Mouse (Mus musculus): ENCODE data around the gene Pdhx. TPM values are rescaled to one million over a fixed set of nuclear protein-coding genes. Genes with fewer than 3 reads are reported as not detected.

Pdhx gene
- total and polyA plus RNA-seq, 2 experiments from 2014 or later = 47.2 to 67.0 TPM

DNA sequence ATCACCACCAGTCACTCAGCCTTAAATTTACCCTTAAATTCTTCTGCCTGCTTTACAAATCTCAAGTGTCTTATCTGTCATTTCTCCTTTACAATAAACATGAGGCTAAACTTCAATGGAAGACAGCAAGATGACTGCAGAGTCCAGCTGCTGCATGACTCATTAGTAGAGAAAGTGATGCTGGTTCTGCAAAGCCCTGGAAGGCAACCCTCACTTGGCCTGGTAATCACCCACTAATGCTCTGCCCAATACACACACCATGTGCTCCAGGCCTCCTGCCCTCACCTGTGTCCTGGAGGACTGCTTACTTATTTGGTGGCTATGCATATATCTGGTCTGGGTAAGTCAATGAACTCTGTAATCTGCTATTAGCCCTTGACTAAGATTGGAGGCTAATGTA lies 57.2 kb downstream of the Pdhx start:
- ATAC-seq (no peak), DNase-seq (ENCODE audit: low spot score) (no peak)
- Histone ChIP-seq H3K4me3 (ENCODE audit: low read length) (no peak overlapping the region), H3K36me3 (ENCODE audit: insufficient read depth, low read length) (no peaks in the 10 kb centered on the region), H3K4me1 (ENCODE audit: insufficient read depth, low read length) (no peaks in the 10 kb centered on the region), H3K4me2 (ENCODE audit: low read depth, low read length) (no peak overlapping the region), H3K9ac (replicated peaks; ENCODE audit: low read length) (no peak overlapping the region), H3K27ac (no peak overlapping the region), H3K9me3 (ENCODE audit: low read length) (no peaks in the 10 kb centered on the region), H3K27me3 (ENCODE audit: insufficient read depth, low read length) (no peaks in the 10 kb centered on the region)
- TF ChIP-seq CTCF (IDR thresholded peaks at IDR 0.05; ENCODE audit: low read depth) = no peak

DNA sequence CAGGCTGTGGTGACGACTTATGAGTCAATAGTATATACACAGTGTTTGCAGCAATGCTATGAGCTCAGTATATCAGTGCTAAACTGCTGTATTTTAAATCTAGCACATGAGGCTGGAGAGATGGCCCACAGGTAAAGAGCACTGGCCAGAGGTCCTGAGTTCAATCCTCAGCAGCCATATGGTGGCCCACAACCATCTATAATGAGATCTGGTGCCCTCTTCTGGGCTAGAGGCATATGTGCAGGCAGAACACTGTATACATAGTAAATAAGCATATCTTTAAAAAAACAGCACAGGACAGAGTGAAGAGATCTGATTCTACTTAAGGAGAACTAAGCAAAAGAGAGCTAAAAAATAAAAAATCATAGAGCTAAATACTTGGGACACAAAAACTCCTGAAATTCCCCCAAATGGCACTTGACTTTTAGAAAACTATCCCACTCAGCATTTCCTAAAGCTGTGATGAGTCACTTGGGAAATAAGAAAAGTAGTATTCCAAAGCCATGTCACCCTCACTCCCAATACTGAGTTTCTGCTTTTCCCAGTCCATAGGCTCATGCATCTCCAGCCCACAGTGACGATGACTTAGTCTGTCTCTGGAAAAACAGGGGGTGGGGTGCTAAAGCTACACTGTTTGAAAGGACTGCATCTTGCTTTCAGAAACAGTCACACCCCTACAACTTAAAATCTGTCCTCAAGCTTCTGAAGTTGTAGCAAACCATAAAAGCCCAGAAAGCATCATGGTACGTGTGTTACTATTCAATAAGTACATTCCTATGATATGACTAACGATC lies 60.3 kb downstream of the Pdhx start:
- Histone ChIP-seq H3K9me3 (ENCODE audit: low read length) (no peaks in the 10 kb centered on the region), H3K27me3 (ENCODE audit: insufficient read depth, low read length) (no peaks in the 10 kb centered on the region), H3K36me3 (ENCODE audit: insufficient read depth, low read length) (no peaks in the 10 kb centered on the region), H3K4me2 (ENCODE audit: low read depth, low read length) (no peak overlapping the region), H3K9ac (replicated peaks; ENCODE audit: low read length) (no peak overlapping the region), H3K4me1 (ENCODE audit: insufficient read depth, low read length) (no peaks in the 10 kb centered on the region), H3K27ac (no peak overlapping the region), H3K4me3 (ENCODE audit: low read length) (no peak overlapping the region)
- no peak for ATAC-seq
- peak; percentile 39 for TF ChIP-seq CTCF (IDR thresholded peaks at IDR 0.05; ENCODE audit: low read depth)
- WGBS = 86% methylated on average over 4 of the region's 4 CpGs
- no peak for DNase-seq (ENCODE audit: low spot score)

DNA sequence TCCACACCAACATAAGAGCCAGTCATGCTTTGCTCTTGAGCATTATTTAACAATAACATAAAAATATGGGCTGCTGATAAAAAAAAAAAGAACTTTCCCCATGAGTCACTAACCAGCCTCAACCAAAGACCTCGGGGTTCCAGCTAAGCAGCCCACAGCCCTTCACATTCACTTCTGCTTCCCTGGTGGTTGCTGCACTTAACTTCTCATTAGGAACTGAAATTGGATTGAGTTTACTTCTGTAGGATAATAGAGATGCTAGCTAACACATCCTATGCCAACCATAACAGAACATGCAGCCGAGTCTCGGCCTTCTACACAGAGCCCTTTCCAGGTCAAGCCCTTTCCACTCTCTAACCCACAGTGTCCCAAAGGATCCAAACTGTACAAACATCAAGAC lies 65.1 kb downstream of the Pdhx start:
- TF ChIP-seq CTCF (IDR thresholded peaks at IDR 0.05; ENCODE audit: low read depth) = no peak
- Histone ChIP-seq H3K36me3 (ENCODE audit: insufficient read depth, low read length) (no peaks in the 10 kb centered on the region), H3K9me3 (ENCODE audit: low read length) (no peaks in the 10 kb centered on the region), H3K4me1 (ENCODE audit: insufficient read depth, low read length) (no peaks in the 10 kb centered on the region), H3K4me3 (ENCODE audit: low read length) (no peak overlapping the region), H3K27ac (no peak overlapping the region), H3K27me3 (ENCODE audit: insufficient read depth, low read length) (no peaks in the 10 kb centered on the region), H3K4me2 (ENCODE audit: low read depth, low read length) (no peak overlapping the region), H3K9ac (replicated peaks; ENCODE audit: low read length) (no peak overlapping the region)
- WGBS = 77% methylated on average over 3 of the region's 3 CpGs
- DNase-seq (ENCODE audit: low spot score) (no peak), ATAC-seq (no peak)

DNA sequence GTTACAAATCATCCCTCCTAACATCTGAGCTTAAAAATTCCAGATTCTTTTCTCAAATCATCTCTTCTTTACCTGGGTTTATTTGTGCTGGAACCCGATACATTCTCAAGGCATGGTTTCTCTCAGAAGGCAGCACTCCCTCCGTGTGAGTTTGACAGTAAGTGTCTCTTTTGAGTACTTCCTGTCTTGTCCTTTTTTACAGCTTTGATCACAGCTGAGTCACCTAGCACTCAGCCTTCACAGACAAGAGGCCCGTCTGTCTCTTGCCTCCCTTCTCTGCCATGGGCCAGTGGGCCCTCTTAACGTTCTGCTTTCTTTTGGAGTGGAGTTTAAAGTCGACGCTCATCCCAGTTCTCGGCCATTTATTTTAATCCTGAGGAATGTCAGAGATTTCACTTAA lies 68.7 kb downstream of the Pdhx start:
- no peaks in the 10 kb centered on the region for H3K4me1 ChIP-seq (ENCODE audit: insufficient read depth, low read length)
- H3K27ac ChIP-seq = no peak overlapping the region
- TF ChIP-seq CTCF (IDR thresholded peaks at IDR 0.05; ENCODE audit: low read depth) = no peak

DNA sequence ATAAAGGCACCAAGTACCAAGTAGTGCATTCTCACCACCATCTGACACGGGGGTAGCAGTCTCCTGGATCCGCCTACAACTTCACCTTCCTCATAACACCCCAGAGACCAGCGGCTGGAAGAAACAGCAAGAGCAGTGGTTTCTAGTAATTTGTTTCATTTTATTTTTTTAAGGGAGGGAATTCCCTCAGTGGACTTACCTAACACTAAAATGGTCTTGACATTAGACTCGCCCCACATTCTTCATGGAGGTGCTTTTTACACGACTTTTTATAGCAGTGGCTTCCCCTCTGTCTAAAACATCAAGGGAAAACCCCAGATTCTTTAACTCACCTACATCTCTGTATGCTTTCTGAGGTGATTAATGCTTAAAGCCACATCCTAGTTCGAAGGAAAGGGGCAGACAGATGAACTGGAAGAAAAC lies 74.1 kb downstream of the Pdhx start:
- Histone ChIP-seq H3K4me2 (ENCODE audit: low read depth, low read length) (no peak overlapping the region), H3K9me3 (ENCODE audit: low read length) (no peaks in the 10 kb centered on the region), H3K27ac (no peak overlapping the region), H3K4me1 (ENCODE audit: insufficient read depth, low read length) (no peaks in the 10 kb centered on the region), H3K27me3 (ENCODE audit: insufficient read depth, low read length) (no peaks in the 10 kb centered on the region), H3K9ac (replicated peaks; ENCODE audit: low read length) (no peak overlapping the region), H3K4me3 (ENCODE audit: low read length) (no peak overlapping the region), H3K36me3 (ENCODE audit: insufficient read depth, low read length) (no peaks in the 10 kb centered on the region)
- DNase-seq (ENCODE audit: low spot score) (no peak), ATAC-seq (no peak)
- TF ChIP-seq CTCF (IDR thresholded peaks at IDR 0.05; ENCODE audit: low read depth) = no peak
- 74% methylated on average over 6 of the region's 6 CpGs for WGBS

More for the DNA sequence above, 68.7 kb downstream of the Pdhx start:
- Histone ChIP-seq H3K27me3 (ENCODE audit: insufficient read depth, low read length) (no peaks in the 10 kb centered on the region), H3K4me3 (ENCODE audit: low read length) (no peak overlapping the region), H3K4me2 (ENCODE audit: low read depth, low read length) (no peak overlapping the region), H3K9me3 (ENCODE audit: low read length) (no peaks in the 10 kb centered on the region), H3K9ac (replicated peaks; ENCODE audit: low read length) (no peak overlapping the region), H3K36me3 (ENCODE audit: insufficient read depth, low read length) (no peaks in the 10 kb centered on the region)
- DNase-seq (ENCODE audit: low spot score) (no peak), ATAC-seq (no peak)
- WGBS = 70% methylated on average over 7 of the region's 7 CpGs

DNA sequence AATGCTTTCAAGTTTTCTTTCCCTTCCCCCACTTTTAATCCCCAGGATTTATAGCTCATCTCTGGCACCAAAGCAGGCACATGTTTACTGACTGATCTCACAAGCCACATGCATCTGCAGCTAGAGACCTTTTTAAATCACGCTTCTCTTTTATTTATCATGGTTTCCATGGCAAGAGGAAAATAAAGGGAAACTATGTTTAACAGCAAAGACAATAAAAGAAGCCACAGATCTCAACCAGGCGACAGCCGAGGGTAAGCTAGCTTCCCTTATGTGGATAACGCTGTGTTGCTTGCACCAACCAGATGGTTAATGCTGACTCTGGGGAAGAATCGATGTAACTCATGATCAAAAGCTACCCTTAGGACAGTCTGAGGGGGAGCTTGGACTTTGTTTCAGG lies 75.0 kb downstream of the Pdhx start:
- ATAC-seq (no peak), DNase-seq (ENCODE audit: low spot score) (no peak)
- H3K4me2 ChIP-seq (ENCODE audit: low read depth, low read length) = no peak overlapping the region
- no peaks in the 10 kb centered on the region for H3K36me3 ChIP-seq (ENCODE audit: insufficient read depth, low read length)
- WGBS = 12% methylated on average over 5 of the region's 5 CpGs
- H3K4me3 ChIP-seq (ENCODE audit: low read length) = no peak overlapping the region
- no peak overlapping the region for H3K9ac ChIP-seq (replicated peaks; ENCODE audit: low read length)
- no peak overlapping the region for H3K27ac ChIP-seq
- no peak for TF ChIP-seq CTCF (IDR thresholded peaks at IDR 0.05; ENCODE audit: low read depth)
- H3K4me1 ChIP-seq (ENCODE audit: insufficient read depth, low read length) = no peaks in the 10 kb centered on the region
- H3K27me3 ChIP-seq (ENCODE audit: insufficient read depth, low read length) = no peaks in the 10 kb centered on the region
- H3K9me3 ChIP-seq (ENCODE audit: low read length) = no peaks in the 10 kb centered on the region

DNA sequence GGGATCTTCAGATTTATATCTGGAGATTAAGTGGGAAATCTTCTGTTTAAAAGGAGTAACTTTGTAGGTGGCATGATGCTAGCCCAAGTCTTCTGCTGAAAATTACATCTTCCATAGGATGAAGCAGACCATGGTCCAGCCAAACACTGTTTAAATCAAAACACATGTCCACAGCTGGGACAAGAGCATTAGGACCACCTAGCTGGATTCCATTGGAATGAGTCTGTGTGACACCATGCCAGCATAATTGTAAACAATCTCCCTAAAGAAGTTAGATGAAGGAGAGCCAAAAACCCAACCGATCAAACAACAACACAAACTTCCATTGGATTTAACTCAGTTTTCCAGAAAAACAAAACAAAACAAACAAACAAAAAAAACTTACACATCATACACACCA lies 75.4 kb downstream of the Pdhx start:
- Histone ChIP-seq H3K36me3 (ENCODE audit: insufficient read depth, low read length) (no peaks in the 10 kb centered on the region), H3K4me2 (ENCODE audit: low read depth, low read length) (no peak overlapping the region), H3K27ac (no peak overlapping the region), H3K27me3 (ENCODE audit: insufficient read depth, low read length) (no peaks in the 10 kb centered on the region), H3K4me1 (ENCODE audit: insufficient read depth, low read length) (no peaks in the 10 kb centered on the region), H3K4me3 (ENCODE audit: low read length) (no peak overlapping the region), H3K9ac (replicated peaks; ENCODE audit: low read length) (no peak overlapping the region), H3K9me3 (ENCODE audit: low read length) (no peaks in the 10 kb centered on the region)
- no peak for ATAC-seq
- DNase-seq (ENCODE audit: low spot score) = no peak
- TF ChIP-seq CTCF (IDR thresholded peaks at IDR 0.05; ENCODE audit: low read depth) = no peak
- WGBS = 56% methylated on average over 1 of the region's 1 CpGs

Data from hindbrain, postnatal 0 days (tissue).